Mouse (Mus musculus): Measurements from ENCODE around the gene Osm. TPM values are rescaled to one million over a fixed set of nuclear protein-coding genes. Genes with fewer than 3 reads are reported as not detected.

Gene Osm
- total RNA-seq, 2 experiments from 2014 or later = not detected

- DNase-seq (ENCODE audit: low spot score in 2 of 2) = no peak
Measured at GRCm38 (mm10) chr11:4267202-4267578, 31.0 kb downstream of the Osm start.

DNA sequence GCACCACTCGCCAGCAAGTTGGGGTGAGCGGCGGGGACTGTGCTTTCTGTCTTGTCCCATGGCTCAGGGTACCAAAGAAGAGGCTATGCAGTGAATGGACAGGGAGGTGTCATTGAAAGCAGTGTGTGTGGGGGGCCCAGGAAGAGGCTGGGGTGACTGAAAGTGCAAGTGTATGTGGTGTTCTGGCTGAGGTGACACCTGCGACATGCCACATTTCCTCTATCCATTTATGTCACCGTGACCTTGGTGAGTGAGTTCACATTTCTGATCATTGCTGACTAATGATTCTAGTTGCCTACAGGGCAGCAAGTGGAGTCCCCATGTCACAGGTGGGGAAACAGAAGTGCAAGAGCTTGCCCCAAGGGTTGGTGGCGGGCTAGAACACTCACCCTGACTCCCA lies 32.3 kb downstream of the Osm start:
- DNase-seq (ENCODE audit: low spot score in 2 of 2) = no peak

- no peak for DNase-seq (ENCODE audit: low spot score in 2 of 2)
Measured at GRCm38 (mm10) chr11:4270744-4271459, 34.7 kb downstream of the Osm start.

GRCm38 (mm10) chr11:4271544-4271943 lies 35.3 kb downstream of the Osm start:
- no peak for DNase-seq (ENCODE audit: low spot score in 2 of 2)

DNA sequence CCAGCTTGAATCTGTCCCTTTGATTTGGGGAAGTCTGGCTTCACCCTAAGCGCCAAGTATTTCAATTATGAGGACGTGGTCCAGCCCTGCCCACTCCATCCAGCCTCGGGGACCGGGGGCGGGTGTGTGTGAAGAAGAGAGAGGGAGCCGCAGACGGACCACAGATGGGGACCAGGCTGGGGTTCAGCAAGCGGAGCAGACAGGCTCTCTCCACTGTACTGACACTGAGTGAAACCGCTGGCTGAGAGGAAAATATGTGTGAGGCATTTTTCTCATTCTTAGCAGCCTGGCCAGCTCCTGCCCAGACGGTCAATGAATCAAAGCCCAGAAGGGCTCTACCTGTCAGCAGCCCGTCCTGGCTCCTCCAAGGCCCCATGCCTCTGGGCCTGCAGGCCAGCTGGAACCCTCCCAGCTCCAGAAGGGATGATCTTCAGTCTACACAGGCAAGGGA lies 40.2 kb downstream of the Osm start:
- DNase-seq (ENCODE audit: low spot score in 2 of 2) = no peak

- no peak for DNase-seq (ENCODE audit: low spot score in 2 of 2)
Measured at GRCm38 (mm10) chr11:4279909-4280308, 43.7 kb downstream of the Osm start.

DNA sequence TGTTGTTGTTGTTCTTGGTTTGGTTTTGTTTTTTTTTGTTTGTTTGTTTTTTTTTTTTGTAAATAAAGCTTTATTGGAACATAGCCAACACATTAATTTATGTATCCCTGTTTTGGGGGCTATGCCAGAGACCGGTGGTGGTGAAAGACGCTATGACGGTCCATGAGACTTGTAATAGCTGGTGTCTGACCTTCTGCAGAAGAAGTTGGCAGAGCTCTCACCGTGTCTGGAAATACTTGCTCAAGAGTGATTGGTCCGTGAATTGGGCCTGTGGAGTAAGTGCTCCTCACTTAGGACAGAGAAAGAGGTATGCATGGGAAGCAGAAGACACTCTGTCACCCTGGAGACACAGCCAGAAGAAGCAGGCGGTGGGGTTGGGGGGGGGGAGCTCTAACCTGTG lies 45.6 kb downstream of the Osm start:
- DNase-seq (ENCODE audit: low spot score in 2 of 2) = no peak

DNA sequence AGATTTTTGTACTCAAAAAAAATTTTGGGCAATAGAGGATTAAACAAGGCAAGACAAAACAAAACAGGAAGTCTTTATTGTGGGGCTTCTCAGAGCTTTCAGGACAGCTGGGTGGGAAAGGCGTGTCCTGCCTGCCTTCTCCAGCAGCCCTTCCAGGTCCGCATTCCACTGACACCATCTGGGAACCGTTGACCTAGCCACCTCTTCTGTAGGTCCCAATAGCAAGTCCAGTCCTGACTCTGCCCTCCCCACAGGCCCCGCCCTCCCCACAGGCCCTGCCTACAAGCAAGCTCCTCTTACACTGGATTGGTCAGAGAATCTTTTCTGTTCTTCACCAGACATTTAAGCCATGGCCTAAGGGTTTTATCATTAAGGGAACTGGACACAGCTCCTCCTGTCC lies 47.4 kb downstream of the Osm start:
- no peak for DNase-seq (ENCODE audit: low spot score in 2 of 2)

DNA sequence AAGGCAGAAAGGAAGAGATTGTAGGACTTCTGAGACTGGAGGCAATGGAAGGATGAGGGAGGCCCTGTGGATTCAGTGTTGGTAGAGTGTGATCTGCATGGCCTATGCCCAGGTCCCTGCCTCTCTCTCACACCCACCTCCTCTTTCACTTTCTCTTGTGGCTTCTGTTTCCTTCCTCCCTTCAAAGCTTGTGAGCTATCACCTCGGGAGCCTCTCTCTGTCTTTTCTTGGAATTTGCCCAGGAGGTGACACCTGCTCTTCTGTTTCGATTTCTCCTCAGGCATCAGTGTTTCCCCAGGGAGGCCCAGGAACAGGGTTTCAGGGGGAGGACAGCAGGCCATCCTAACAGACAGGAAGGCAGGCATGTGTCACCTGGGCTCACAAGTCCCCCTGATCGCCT lies 53.1 kb downstream of the Osm start:
- no peak for DNase-seq (ENCODE audit: low spot score in 2 of 2)

Other genes starting within 250 kb of the Osm start
- gene Sec14l4, start 205.0 kb upstream of the Osm start, total RNA-seq (2021) = under 1 TPM; 0.27 to 0.41 TPM
- 1 to 10 TPM in 1 of 2 experiments, under 1 TPM in 1; 0.74 to 1.5 TPM for gene Sec14l3, start 171.6 kb upstream of the Osm start, total RNA-seq (2021)
- 100 to 1,000 TPM; 118 to 123 TPM for gene Mtfp1, start 141.0 kb upstream of the Osm start, total RNA-seq (2021)
- 10 to 100 TPM; 57.7 to 61.3 TPM for gene Sec14l2, start 113.0 kb upstream of the Osm start, total RNA-seq (2021)
- gene Rnf215, start 101.2 kb upstream of the Osm start, total RNA-seq (2021) = 10 to 100 TPM; 27.1 to 27.5 TPM
- 10 to 100 TPM; 10.4 to 11.7 TPM for gene Ccdc157, start 76.1 kb upstream of the Osm start, total RNA-seq (2021)
- 10 to 100 TPM; 72.7 TPM for gene Sf3a1, start 76.1 kb upstream of the Osm start, total RNA-seq (2021)
- 10 to 100 TPM; 28.1 to 30.8 TPM for gene Tbc1d10a, start 49.6 kb upstream of the Osm start, total RNA-seq (2021)
- gene Castor1, start 18.2 kb upstream of the Osm start, total RNA-seq (2021) = 1 to 10 TPM; 4.3 to 4.7 TPM
- gene Lif, start 21.1 kb downstream of the Osm start, total RNA-seq (2021) = 1 to 10 TPM; 1.8 to 2.7 TPM
- gene Hormad2, start 204.7 kb downstream of the Osm start, total RNA-seq (2021) = not detected

Data from layer of hippocampus, adult 18-20 months (tissue).